Mouse (Mus musculus) spleen, postnatal 14 days (tissue): ENCODE measurements around the gene Dbndd2.

Source experiments
- DNase-seq, 2 experiments: peaks; one replicate each; pipeline ENCODE4 v3.0.0; 2021 to 2022; ENCODE audit warnings: low spot score in 2 of 2

Dbndd2 gene

DNA sequence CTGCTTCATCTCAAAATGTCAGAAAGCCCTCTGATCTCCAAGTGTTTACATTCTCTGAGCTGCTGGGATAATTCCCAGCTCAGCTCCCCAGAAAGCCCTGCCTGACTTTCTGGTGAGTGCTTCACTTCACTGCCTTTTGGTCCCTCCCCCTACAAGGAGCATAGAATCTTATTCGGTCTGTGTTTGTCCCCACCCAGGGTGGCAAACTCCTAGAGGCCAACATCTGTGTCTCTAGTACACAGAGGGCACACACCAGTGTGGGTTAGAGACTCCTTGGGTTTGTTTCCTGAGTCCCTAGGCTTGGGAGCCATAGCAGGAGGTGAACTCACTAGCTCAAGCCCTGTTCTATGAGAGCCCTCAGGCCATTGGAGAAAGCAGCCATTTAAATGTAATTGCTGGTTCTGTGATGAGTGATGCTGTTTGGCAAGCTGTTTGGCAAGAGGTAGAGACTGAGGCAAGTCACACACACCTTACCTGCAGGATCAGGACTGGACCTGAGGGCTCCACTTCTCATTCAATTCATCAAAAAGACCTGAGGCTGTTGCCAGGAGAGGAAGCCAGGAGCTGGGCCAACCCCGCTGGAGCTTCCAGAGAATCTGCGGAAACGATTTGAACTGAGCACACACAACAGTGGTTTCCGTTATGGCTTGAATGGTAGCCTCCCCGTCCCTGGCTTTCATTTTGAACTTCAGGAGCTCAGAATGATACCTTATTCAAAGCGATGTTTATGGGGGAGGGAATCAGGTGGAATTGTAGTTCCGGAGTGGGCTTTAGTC lies 54.9 kb downstream of the Dbndd2 start:
- DNase-seq, result no peak

DNA sequence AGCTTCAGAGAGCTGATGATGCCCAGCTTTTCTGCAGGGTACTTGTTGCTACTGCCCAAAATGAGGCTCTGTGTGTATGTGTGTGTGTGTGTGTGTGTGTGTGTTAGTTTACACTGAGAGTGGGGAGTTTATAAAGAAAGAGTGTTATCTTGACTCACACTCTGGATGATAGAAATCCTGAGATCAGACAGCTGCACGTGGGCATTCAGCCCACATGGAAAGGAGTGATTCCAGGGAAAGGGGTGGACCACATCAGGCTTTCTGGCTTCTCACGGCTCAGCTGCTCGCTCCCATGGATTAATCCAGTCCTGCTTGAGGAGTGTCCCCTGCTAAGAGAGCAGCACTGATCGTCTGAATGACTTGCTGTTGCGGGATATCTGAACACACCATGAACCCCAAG lies 56.2 kb downstream of the Dbndd2 start:
- no peak for DNase-seq

DNA sequence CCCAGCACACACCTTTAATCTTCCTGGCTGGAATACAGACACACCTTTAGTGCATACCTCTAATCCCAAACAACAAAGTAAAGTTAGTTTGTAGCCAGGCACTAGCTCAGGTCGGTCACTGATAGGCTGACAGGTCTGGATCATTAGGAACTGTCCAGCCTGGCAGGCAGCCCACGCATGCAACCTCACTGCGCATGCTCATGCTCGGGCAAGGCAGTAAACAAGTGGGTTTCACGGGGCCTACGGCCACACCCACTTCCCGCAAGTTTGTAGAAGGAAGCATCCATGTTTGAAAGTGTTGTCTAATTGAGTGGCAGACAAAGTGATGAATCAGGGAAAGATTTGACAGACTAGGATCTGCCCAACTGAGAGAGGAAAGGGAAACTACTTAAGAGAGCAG lies 56.7 kb downstream of the Dbndd2 start:
- no peak for DNase-seq
